Mouse (Mus musculus) C2C12 (cell line): ENCODE data around the gene Dio1. TPM values are rescaled to one million over a fixed set of nuclear protein-coding genes. Genes with fewer than 3 reads are reported as not detected.

Experiments
- H3K27me3 ChIP-seq: one replicate; pipeline ENCODE4 v1.6.1; 2011; ENCODE audit not compliant: control insufficient read depth, insufficient read depth, insufficient read length
- H3K36me3 ChIP-seq: one replicate; pipeline ENCODE4 v1.6.1; 2011; ENCODE audit not compliant: control insufficient read depth, insufficient read depth
- H3K4me3 ChIP-seq: one replicate; pipeline ENCODE4 v1.5.1; 2011; ENCODE audit warnings: mild to moderate bottlenecking, control low read depth; ENCODE audit not compliant: poor library complexity, insufficient read depth, severe bottlenecking
- H3K79me2 ChIP-seq: one replicate; pipeline ENCODE4 v1.6.1; 2011; ENCODE audit not compliant: control insufficient read depth, insufficient read depth
- H3K79me3 ChIP-seq: one replicate; pipeline ENCODE4 v1.6.1; 2011; ENCODE audit warnings: low read depth, control low read depth
- H3ac ChIP-seq: one replicate; pipeline ENCODE3; 2011; ENCODE audit warnings: low read depth; ENCODE audit not compliant: control insufficient read depth, insufficient read length
- CEBPB ChIP-seq: IDR thresholded peaks from one replicate; pipeline ENCODE4 v1.6.1; 2011; ENCODE audit warnings: low read depth, mild to moderate bottlenecking, control low read depth, moderate library complexity
- CTCF ChIP-seq: IDR thresholded peaks from one replicate; pipeline ENCODE4 v1.5.1; 2011; ENCODE audit not compliant: control insufficient read depth, insufficient read depth, insufficient read length
- FOSL1 ChIP-seq: IDR thresholded peaks from one replicate; pipeline ENCODE4 v1.8.0; 2011; ENCODE audit warnings: mild to moderate bottlenecking, low read length; ENCODE audit not compliant: poor library complexity, insufficient read depth, severe bottlenecking
- MAX ChIP-seq: IDR thresholded peaks from one replicate; pipeline ENCODE4 v1.6.1; 2011; ENCODE audit warnings: mild to moderate bottlenecking, control low read depth
- MYOD1 ChIP-seq: IDR thresholded peaks from one replicate; pipeline ENCODE4 v1.6.1; 2011; ENCODE audit warnings: low read depth; ENCODE audit not compliant: control insufficient read depth, insufficient read length
- MYOG ChIP-seq: IDR thresholded peaks from one replicate; pipeline ENCODE4 v1.6.1; 2011; ENCODE audit not compliant: control insufficient read depth, insufficient read length; ENCODE audit errors: extremely low read depth
- USF1 ChIP-seq: IDR thresholded peaks from one replicate; pipeline ENCODE4 v1.6.1; 2011; ENCODE audit warnings: low read depth, mild to moderate bottlenecking, control low read depth, moderate library complexity
- polyA plus RNA-seq: library from polyadenylated mRNA; unstranded; fragments of >200 nt; fragmentation: generic; extraction: Trizol; gene quantifications from one replicate; pipeline ENCODE4 v1.2.1, GENCODE M21; 2012; ENCODE audit warnings: missing spikeins

The Dio1 gene
- polyA plus RNA-seq, 1 experiment, result not detected

GRCm38 (mm10) chr4:107299779-107300340 lies 7.1 kb downstream of the Dio1 start:
- no peaks in the 10 kb centered on the region for H3K36me3 ChIP-seq

GRCm38 (mm10) chr4:107298071-107298606 lies 8.8 kb downstream of the Dio1 start:
- H3K79me3 ChIP-seq, result no peaks in the 10 kb centered on the region
- H3ac ChIP-seq, result no peak overlapping the region
- H3K79me2 ChIP-seq, result no peaks in the 10 kb centered on the region
- peaks cover 17% of the 10 kb centered on the region for H3K27me3 ChIP-seq
- no peaks in the 10 kb centered on the region for H3K36me3 ChIP-seq
- no peak for TF ChIP-seq MYOG
- no peak overlapping the region for H3K4me3 ChIP-seq

More at GRCm38 (mm10) chr4:107299779-107300340, 7.1 kb downstream of the Dio1 start:
- TF ChIP-seq MYOD1 (no peak), MYOG (no peak), MAX (no peak), CEBPB (no peak), CTCF (no peak), FOSL1 (no peak), USF1 (no peak)
- no peak overlapping the region for H3ac ChIP-seq
- no peak overlapping the region for H3K4me3 ChIP-seq
- H3K79me2 ChIP-seq, result no peaks in the 10 kb centered on the region
- H3K79me3 ChIP-seq, result no peaks in the 10 kb centered on the region
- H3K27me3 ChIP-seq, result peaks cover 12% of the 10 kb centered on the region

- Histone ChIP-seq H3K79me2 (no peaks in the 10 kb centered on the region), H3K36me3 (no peaks in the 10 kb centered on the region), H3ac (no peak overlapping the region), H3K4me3 (no peak overlapping the region), H3K79me3 (no peaks in the 10 kb centered on the region), H3K27me3 (peaks cover 17% of the 10 kb centered on the region)
- TF ChIP-seq FOSL1 (no peak), MYOD1 (no peak), CTCF (no peak), MAX (no peak), MYOG (no peak), CEBPB (no peak), USF1 (no peak)
Measured at GRCm38 (mm10) chr4:107292273-107292662, 14.7 kb downstream of the Dio1 start.

- H3K4me3 ChIP-seq, result no peak overlapping the region
- no peaks in the 10 kb centered on the region for H3K36me3 ChIP-seq
- H3K79me3 ChIP-seq, result no peaks in the 10 kb centered on the region
- no peaks in the 10 kb centered on the region for H3K79me2 ChIP-seq
- peaks cover 17% of the 10 kb centered on the region for H3K27me3 ChIP-seq
- TF ChIP-seq CEBPB (no peak), CTCF (no peak), MYOG (no peak)
- H3ac ChIP-seq, result no peak overlapping the region
Measured at GRCm38 (mm10) chr4:107291611-107292272, 15.2 kb downstream of the Dio1 start.

- H3K79me2 ChIP-seq, result no peaks in the 10 kb centered on the region
- TF ChIP-seq USF1, result no peak
- no peak for TF ChIP-seq MYOG
- no peak for TF ChIP-seq MYOD1
- no peak for TF ChIP-seq CTCF
- no peak for TF ChIP-seq MAX
- TF ChIP-seq CEBPB, result no peak
- TF ChIP-seq FOSL1, result no peak
Measured at GRCm38 (mm10) chr4:107287517-107287916, 19.5 kb downstream of the Dio1 start.

GRCm38 (mm10) chr4:107286386-107286785 lies 20.6 kb downstream of the Dio1 start:
- TF ChIP-seq MYOD1, result no peak
- TF ChIP-seq USF1, result no peak
- no peak for TF ChIP-seq MAX
- TF ChIP-seq FOSL1, result no peak
- TF ChIP-seq MYOG, result no peak
- no peak for TF ChIP-seq CTCF
- no peak for TF ChIP-seq CEBPB
- H3K36me3 ChIP-seq, result no peaks in the 10 kb centered on the region
- H3ac ChIP-seq, result no peak overlapping the region
- H3K4me3 ChIP-seq, result no peak overlapping the region
- H3K79me2 ChIP-seq, result no peaks in the 10 kb centered on the region
- H3K27me3 ChIP-seq, result no peaks in the 10 kb centered on the region
- no peaks in the 10 kb centered on the region for H3K79me3 ChIP-seq

More at GRCm38 (mm10) chr4:107287517-107287916, 19.5 kb downstream of the Dio1 start:
- Histone ChIP-seq H3K79me3 (no peaks in the 10 kb centered on the region), H3ac (no peak overlapping the region), H3K4me3 (no peak overlapping the region), H3K27me3 (no peaks in the 10 kb centered on the region), H3K36me3 (no peaks in the 10 kb centered on the region)
